Mouse (Mus musculus) C2C12 (cell line): Measurements from ENCODE around the gene Dscaml1.

Experiments
- CEBPB ChIP-seq: IDR thresholded peaks from one replicate; pipeline ENCODE4 v1.6.1; 2011; ENCODE audit warnings: low read depth, mild to moderate bottlenecking, control low read depth, moderate library complexity
- CTCF ChIP-seq: IDR thresholded peaks from one replicate; pipeline ENCODE4 v1.5.1; 2011; ENCODE audit not compliant: control insufficient read depth, insufficient read depth, insufficient read length
- FOSL1 ChIP-seq: IDR thresholded peaks from one replicate; pipeline ENCODE4 v1.8.0; 2011; ENCODE audit warnings: mild to moderate bottlenecking, low read length; ENCODE audit not compliant: poor library complexity, insufficient read depth, severe bottlenecking
- MAX ChIP-seq: IDR thresholded peaks from one replicate; pipeline ENCODE4 v1.6.1; 2011; ENCODE audit warnings: mild to moderate bottlenecking, control low read depth
- MYOD1 ChIP-seq: IDR thresholded peaks from one replicate; pipeline ENCODE4 v1.6.1; 2011; ENCODE audit warnings: low read depth; ENCODE audit not compliant: control insufficient read depth, insufficient read length
- USF1 ChIP-seq: IDR thresholded peaks from one replicate; pipeline ENCODE4 v1.6.1; 2011; ENCODE audit warnings: low read depth, mild to moderate bottlenecking, control low read depth, moderate library complexity

- TF ChIP-seq CTCF (no peak), MAX (no peak), MYOD1 (no peak), CEBPB (no peak), USF1 (no peak), FOSL1 (no peak)
Observed at GRCm38 (mm10) chr9:45533253-45533652, 106.8 kb downstream of the Dscaml1 start.
